Mouse (Mus musculus) MEL (cell line): ENCODE results near the gene Spata2.
A peak's percentile ranks its signal among the peaks of the same experiment; 100 is the strongest.

Experiments
- CTCF ChIP-seq, 3 experiments: IDR thresholded peaks in 2 of 3; conservative IDR thresholded peaks in 1 of 3; 2 replicates each; pipeline ENCODE4 v1.5.1; 2011 to 2012; ENCODE audit warnings: low read length in 3 of 3, low read depth in 2 of 3, mild to moderate bottlenecking in 2 of 3, improper control_type of control experiment in 1 of 3, inconsistent platforms in 1 of 3, mixed read lengths in 1 of 3, moderate library complexity in 1 of 3; ENCODE audit not compliant: control insufficient read depth in 1 of 3, insufficient read depth in 1 of 3, poor library complexity in 1 of 3, severe bottlenecking in 1 of 3
- EP300 ChIP-seq, 2 experiments: IDR thresholded peaks; 2 replicates each; pipeline ENCODE4 v1.6.1; 2011; ENCODE audit warnings: improper control_type of control experiment in 2 of 2, low read length in 2 of 2, low read depth in 1 of 2, mild to moderate bottlenecking in 1 of 2
- ETS1 ChIP-seq: IDR thresholded peaks from 2 replicates; pipeline ENCODE4 v1.6.1; 2012; ENCODE audit warnings: low read depth, mild to moderate bottlenecking, inconsistent platforms, low read length, improper control_type of control experiment, moderate library complexity
- MAX ChIP-seq: IDR thresholded peaks from 2 replicates; pipeline ENCODE4 v1.6.1; 2011; ENCODE audit warnings: low read length, improper control_type of control experiment
- MYB ChIP-seq: IDR thresholded peaks from 2 replicates; pipeline ENCODE4 v1.6.1; 2011; ENCODE audit warnings: mild to moderate bottlenecking, low read depth, low read length, improper control_type of control experiment
- POLR2A ChIP-seq, 2 experiments: IDR thresholded peaks; 2 replicates each; pipeline ENCODE4 v1.6.1; 2011 to 2012; ENCODE audit warnings: low read length in 2 of 2, mild to moderate bottlenecking in 2 of 2, control low read depth in 1 of 2, improper control_type of control experiment in 1 of 2, low read depth in 1 of 2, moderate library complexity in 1 of 2; ENCODE audit not compliant: control insufficient read depth in 1 of 2, insufficient read depth in 1 of 2, poor library complexity in 1 of 2
- TBP ChIP-seq: IDR thresholded peaks from 2 replicates; pipeline ENCODE4 v1.8.0; 2011; ENCODE audit warnings: low read depth, low read length, improper control_type of control experiment
- TCF12 ChIP-seq: IDR thresholded peaks from 2 replicates; pipeline ENCODE4 v1.6.1; 2014; ENCODE audit warnings: low read depth, mild to moderate bottlenecking, inconsistent platforms, low read length, improper control_type of control experiment, moderate library complexity
- ZKSCAN1 ChIP-seq: IDR thresholded peaks from 2 replicates; pipeline ENCODE4 v1.6.1; 2012; ENCODE audit warnings: low read depth, mild to moderate bottlenecking, inconsistent platforms, low read length, improper control_type of control experiment, moderate library complexity

GRCm38 (mm10) chr2:167478128-167478527, 14.6 kb downstream of the Spata2 start:
- TF ChIP-seq ZKSCAN1 = no peak
- TF ChIP-seq TBP = no peak
- TF ChIP-seq ETS1 = no peak
- no peak for TF ChIP-seq EP300 (IDR thresholded peaks at IDR 0.05; ENCODE audit: low read depth in 1 of 2, low read length in 2 of 2)
- TF ChIP-seq POLR2A (IDR thresholded peaks at IDR 0.05; ENCODE audit: control insufficient read depth in 1 of 2, insufficient read depth in 1 of 2, low read depth in 1 of 2, low read length in 2 of 2, poor library complexity in 1 of 2) = 0 out of 4 replicates have a peak, but pooled peaks of 1 of the 2 experiments have one; percentile 26
- TF ChIP-seq CTCF (IDR thresholded peaks at IDR 0.05 in 2 of 3, conservative IDR thresholded peaks at IDR 0.05 in 1 of 3; ENCODE audit: control insufficient read depth in 1 of 3, insufficient read depth in 1 of 3, low read depth in 2 of 3, low read length in 3 of 3, poor library complexity in 1 of 3, severe bottlenecking in 1 of 3) = no peak
- TF ChIP-seq MYB = no peak
- TF ChIP-seq MAX = no peak
- no peak for TF ChIP-seq TCF12
